Mouse (Mus musculus) neutrophil, adult 5-6 weeks (primary cell): ENCODE results near the gene Cinp. TPM values are rescaled to one million over a fixed set of nuclear protein-coding genes. Genes with fewer than 3 reads are reported as not detected.
"Not testable (repeated sequence)": the region's sequence is repeated elsewhere in the genome, so short reads cannot be mapped to it uniquely, and the experiment has no call there.

Experiments used
- ATAC-seq: fragments of 151-379, 151-347 bp; 2 replicates; pipeline ENCODE4 v1.8.0; 2017; ENCODE audit warnings: mild to moderate bottlenecking, moderate TSS enrichment; ENCODE audit not compliant: insufficient number of reproducible peaks, poor library complexity, low FRiP score, severe bottlenecking; ENCODE audit errors: extremely low read depth
- total RNA-seq: library from RNA; stranded (forward); fragments of 200-1000 nt; gene quantifications from 2 replicates; pipeline ENCODE4 v1.2.3, GENCODE M21; 2017

Cinp gene
- total RNA-seq, 1 experiment from 2014 or later = 25.8 TPM

GRCm38 (mm10) chr12:110865571-110865970 lies 23.4 kb downstream of the Cinp start:
- ATAC-seq = no peak

- ATAC-seq = no peak
Observed at GRCm38 (mm10) chr12:110864008-110864407, 24.9 kb downstream of the Cinp start.

GRCm38 (mm10) chr12:110861256-110861655 lies 27.7 kb downstream of the Cinp start:
- no peak for ATAC-seq

DNA sequence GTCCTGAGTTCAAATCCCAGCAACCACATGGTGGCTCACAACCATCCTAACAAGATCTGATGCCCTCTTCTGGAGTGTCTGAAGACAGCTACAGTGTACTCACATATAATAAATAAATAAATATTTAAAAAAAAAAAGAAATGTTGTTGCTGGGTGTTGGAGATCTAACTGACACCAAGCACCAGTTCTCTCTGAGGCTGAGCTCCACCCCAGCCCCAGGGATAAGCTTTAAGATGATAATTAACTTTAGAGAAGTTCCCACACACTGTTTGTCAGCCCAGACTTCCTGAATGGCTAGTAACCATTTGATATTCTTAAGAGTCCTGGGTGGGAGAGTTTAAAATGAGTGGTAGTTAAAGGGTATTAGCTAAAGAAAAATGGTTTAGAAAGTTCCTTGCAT lies 28.7 kb downstream of the Cinp start:
- ATAC-seq = no peak

- not testable (repeated sequence) for ATAC-seq
Observed at GRCm38 (mm10) chr12:110858681-110859080, 30.3 kb downstream of the Cinp start.

DNA sequence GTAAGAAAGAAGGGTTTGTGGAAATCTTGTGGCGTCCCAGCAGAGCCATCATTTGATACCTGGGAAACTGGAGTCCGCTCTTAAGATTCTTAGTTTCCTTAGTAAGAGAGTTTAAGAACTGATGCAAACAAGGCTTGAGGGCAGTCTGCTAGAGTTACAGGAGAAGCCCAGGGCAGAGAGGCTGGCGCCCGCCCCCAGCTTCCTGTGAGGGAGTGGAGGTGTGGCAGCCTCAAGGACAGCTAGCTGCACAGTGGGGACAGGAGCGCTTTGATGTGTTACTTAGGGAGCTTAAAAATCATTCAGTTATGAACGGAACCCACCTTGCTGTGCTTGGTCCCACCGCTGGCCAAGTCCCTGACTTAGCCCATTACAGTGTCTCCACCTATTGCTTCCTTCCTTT lies 31.7 kb downstream of the Cinp start:
- ATAC-seq = 0 out of 2 replicates have a peak, but pooled peaks have one; percentile 8

DNA sequence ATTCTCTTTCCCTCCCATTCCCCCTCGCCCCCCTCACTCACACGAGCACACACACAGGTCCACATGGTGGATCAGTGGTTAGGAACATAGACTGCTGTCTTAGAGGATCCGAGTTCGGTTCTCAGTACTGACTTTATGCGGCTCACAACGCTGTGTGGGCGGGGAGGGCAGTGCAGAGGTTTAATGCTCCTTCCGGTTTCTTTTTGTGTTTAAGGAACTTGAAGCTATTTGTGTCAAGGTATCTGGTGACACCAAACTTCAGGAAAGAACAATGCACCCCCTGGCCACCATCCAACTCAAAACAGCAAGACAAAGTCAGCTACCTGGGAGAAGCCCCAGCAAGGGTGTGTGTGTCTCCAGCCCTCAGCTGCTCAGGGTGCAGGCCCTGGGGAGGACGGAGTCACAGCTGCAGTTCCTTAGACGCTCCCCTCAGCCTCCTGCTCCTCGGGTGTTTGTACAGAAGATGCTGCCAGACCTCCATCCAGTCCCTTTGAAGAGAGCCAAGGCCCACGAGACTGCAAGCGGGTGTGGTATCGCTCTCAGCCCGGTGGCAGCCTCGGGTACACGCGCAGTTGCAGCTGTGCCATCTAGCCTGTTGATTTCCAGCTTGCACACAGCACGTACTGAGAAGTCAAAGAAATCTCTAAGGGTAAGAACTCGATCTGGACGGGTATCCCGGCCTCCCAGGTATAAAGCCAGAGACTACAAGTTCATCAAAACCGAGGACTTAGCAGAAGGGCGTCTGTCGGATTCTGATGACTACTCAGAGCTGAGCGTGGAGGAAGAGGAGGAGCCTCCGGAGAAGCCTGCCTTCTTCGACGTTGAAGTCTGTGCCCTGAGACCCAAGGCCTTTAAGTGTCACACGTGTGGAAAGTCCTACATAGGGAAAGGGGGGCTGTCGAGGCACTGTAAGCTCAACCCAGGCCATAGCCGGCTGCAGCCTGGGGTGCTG lies 33.9 kb downstream of the Cinp start:
- ATAC-seq = peak; percentile 13; the same call in 1 of the 2 replicates

GRCm38 (mm10) chr12:110851923-110852322 lies 37.0 kb downstream of the Cinp start:
- ATAC-seq = no peak

DNA sequence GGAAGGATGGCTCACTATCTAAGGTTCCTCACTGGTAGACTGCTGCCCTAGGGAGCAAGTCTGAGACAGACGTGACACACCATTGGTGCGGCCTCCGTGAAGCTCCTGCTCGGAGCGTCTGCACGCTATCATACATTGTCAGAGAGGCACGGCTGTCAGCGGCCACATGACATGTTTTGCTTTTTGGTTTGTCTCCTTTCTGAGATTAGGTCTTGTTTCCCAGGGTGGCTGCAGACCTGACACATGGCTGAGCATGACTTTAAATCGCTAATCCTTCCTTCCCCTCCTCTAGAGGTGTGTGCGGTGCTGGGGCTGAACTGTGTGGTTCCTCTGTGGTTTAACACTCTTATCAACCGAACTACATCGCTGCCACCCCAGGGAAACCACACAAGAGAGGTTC lies 37.5 kb downstream of the Cinp start:
- no peak for ATAC-seq

DNA sequence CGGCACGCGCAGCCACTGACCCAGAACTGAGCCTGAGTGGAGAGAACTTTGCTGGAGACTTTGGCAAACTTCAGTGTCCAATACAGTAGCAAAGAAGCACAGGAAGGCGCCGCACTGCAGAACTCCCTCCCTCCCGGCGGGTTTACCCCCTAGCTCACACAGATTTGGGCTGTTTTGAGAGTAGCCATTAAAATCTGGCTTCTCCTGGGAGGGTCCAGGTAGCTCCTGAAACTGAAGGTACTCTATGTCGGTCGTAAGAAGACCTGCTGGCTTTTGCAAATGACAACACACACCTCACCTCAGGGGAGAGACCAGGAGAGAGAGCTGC lies 38.1 kb downstream of the Cinp start:
- ATAC-seq = no peak

DNA sequence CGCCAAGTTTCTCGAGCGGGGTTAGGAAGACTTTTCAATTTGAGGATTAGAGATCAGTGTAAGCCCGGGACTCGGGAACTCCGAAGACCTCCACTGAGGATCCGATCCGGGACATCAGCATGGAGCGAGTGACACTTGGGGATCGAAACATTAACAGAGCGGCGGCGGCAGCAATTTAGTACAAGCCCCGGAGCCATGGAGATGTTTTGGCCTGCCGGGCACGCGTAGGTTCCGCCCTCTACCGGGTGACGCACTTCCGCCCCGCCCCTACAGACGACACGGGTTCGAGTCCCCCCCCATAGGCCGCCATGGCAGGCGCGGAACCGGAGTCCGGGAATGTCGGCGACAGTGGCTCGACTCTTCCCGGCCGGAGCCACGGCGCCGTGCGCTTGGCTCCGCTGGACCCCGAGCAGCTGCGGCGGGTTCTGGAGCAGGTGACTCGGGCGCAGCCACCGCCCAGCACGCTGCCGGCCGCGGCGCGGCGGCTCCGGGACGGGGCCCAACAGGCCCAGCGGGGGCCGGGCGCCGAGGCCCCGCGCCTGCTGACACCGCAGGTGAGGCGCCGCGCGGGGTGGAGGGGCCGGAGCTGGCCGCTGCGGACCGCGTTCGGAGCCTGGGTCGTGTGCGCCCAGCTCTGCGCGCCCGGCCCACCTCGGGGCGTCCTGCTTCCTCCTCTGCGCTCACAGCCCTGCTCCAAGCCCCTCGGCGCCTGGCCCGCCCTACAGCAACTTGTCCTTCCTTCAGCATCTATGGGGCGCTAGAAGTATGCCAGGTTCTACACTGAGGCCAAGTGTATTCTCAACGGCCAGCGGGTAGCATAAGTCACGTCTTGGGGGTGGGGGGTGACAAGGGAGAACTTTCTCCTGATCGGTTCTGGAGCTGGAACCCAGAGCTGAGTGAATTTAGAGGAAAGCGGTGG lies 38.7 kb downstream of the Cinp start, which contains the start of gene Zfp839:
Gene Zfp839, plus strand, starts transcription at position 244 of the 919 bp plus-strand sequence.
- ATAC-seq = peak; percentile 52

DNA sequence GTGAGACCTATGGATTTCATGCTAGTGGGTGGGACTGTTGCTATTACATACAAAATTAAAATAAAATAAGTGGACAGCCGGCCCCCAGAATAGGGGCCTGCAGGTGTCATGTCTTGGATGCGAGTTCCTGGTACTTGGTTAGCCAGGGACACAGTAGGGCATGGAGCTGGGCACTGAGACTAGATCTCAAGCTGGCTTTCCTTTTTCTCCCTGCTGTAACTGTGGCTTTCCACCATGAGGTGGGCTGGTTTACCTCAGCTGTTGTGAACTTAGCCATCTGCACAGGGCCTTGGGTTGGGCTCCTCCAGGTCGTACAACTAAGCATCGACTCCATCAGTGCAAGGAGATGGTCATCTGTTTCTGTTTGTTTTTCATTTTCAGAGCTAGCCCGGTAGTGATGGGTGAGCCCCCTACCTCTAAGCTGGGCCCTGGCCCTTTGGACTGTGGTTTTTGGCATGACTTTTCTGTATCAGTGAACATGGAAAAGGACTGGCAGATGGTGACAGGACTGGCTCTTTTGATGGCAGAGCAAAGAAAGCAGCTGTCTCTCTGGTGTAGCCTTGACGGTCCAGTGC lies 42.7 kb downstream of the Cinp start:
- no peak for ATAC-seq

DNA sequence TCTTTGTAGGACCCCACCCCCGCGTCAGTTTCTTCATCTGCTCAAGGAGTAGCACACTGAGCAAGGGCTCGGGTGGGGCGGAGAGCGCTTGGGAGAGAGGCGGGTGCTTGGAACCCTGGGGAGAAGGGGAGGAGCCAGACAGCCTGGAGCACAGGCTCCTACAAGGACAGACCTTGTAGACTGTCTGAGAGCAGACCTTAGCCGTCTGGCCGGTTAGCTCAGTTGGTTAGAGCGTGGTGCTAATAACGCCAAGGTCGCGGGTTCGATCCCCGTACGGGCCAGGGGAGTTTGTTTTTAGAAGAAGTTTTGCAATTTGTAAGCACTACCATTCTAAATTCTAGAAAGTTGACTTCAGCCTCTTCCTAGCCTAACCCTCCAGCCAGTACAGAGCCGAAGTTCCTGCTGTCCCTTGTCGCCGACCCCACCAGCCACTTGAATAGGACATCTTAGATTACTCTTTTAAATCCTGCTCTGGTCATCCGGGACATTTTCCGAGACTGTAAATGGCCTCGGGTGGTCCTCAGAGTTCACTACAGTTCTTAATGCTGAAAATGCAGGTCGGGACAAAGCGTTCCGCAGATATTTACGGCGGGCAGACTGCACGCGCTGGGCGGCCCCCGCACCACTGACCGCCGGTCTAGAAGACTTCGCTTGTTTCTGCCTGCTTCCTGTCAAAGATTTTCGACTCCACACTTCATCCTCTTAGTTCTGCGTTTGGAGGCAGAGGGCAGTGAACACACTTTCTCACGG lies 43.6 kb downstream of the Cinp start:
- ATAC-seq = 0 out of 2 replicates have a peak, but pooled peaks have one; percentile 15

GRCm38 (mm10) chr12:110844227-110845130 lies 44.5 kb downstream of the Cinp start:
- 0 out of 2 replicates have a peak, but pooled peaks have one; percentile 3 for ATAC-seq

- peak; percentile 75 for ATAC-seq
Observed at GRCm38 (mm10) chr12:110843194-110844048, 45.5 kb downstream of the Cinp start.

- ATAC-seq = no peak
Observed at GRCm38 (mm10) chr12:110841731-110842493, 47.0 kb downstream of the Cinp start.
